Mouse (Mus musculus) midbrain, embryonic 16.5 days (tissue): Measurements from ENCODE around the gene Med13l. TPM values are rescaled to one million over a fixed set of nuclear protein-coding genes. Genes with fewer than 3 reads are reported as not detected.

ENCODE experiments used
- ATAC-seq: fragments of 200-750 bp; cut with Nextera tagmentation; 2 replicates; pipeline ENCODE4 v1.8.0; 2017; ENCODE audit warnings: moderate TSS enrichment
- H3K27ac ChIP-seq: fragments of 300-500 bp; sonication (generic); 2 replicates; pipeline ENCODE4 v1.5.1; 2014; ENCODE audit warnings: mild to moderate bottlenecking, low read length, mixed read lengths
- H3K27me3 ChIP-seq: fragments of 300-500 bp; sonication (generic); 2 replicates; pipeline ENCODE4 v1.6.1; 2014; ENCODE audit warnings: low read depth, low read length, mixed read lengths; ENCODE audit not compliant: control insufficient read depth, insufficient read depth
- H3K36me3 ChIP-seq: fragments of 300-500 bp; sonication (generic); 2 replicates; pipeline ENCODE4 v1.6.1; 2014; ENCODE audit warnings: mild to moderate bottlenecking, low read length, moderate library complexity, mixed read lengths; ENCODE audit not compliant: control insufficient read depth, insufficient read depth
- H3K4me1 ChIP-seq: fragments of 300-500 bp; sonication (generic); 2 replicates; pipeline ENCODE4 v1.6.1; 2014; ENCODE audit warnings: mild to moderate bottlenecking, low read length, mixed read lengths; ENCODE audit not compliant: control insufficient read depth, insufficient read depth
- H3K4me2 ChIP-seq: fragments of 300-500 bp; sonication (generic); 2 replicates; pipeline ENCODE4 v1.6.1; 2014; ENCODE audit warnings: mild to moderate bottlenecking, low read length, mixed read lengths
- H3K4me3 ChIP-seq: fragments of 300-500 bp; sonication (generic); 2 replicates; pipeline ENCODE4 v1.5.1; 2014; ENCODE audit warnings: low read depth, mild to moderate bottlenecking, low read length, moderate library complexity, mixed read lengths
- H3K9ac ChIP-seq: fragments of 300-500 bp; sonication (generic); 2 replicates; pipeline ENCODE4 v1.6.1; 2014; ENCODE audit warnings: low read depth, low read length, mixed read lengths
- H3K9me3 ChIP-seq: fragments of 300-500 bp; sonication (generic); replicated peaks from 2 replicates; pipeline ENCODE4 v1.6.1; 2014; ENCODE audit warnings: mild to moderate bottlenecking, low read length, mixed read lengths; ENCODE audit not compliant: control insufficient read depth, poor library complexity, severe bottlenecking
- WGBS: fragments of 180-500 bp; shearing (Covaris S2); extraction: QIAGEN DNeasy Blood & Tissue Kit; methylation state at CpG from one replicate; pipeline ENCODE4 v1.1.7; 2014; 5-methylcytosine and 5-hydroxymethylcytosine counted together
- polyA plus RNA-seq: library from polyadenylated mRNA; unstranded; fragments of >200 nt; fragmentation: Nextera tagmentation; extraction: Ambion mirVana; gene quantifications from 2 replicates; pipeline ENCODE4 v1.2.1, GENCODE M21; 2015

Gene Med13l
- polyA plus RNA-seq, 1 experiment from 2014 or later, result 14.4 TPM

- no peak for ATAC-seq
- WGBS, result 85% methylated on average over 14 of the region's 15 CpGs
- no peaks in the 10 kb centered on the region for H3K27me3 ChIP-seq
- no peaks in the 10 kb centered on the region for H3K9me3 ChIP-seq
- peaks cover 17% of the 10 kb centered on the region for H3K4me1 ChIP-seq
- H3K9ac ChIP-seq, result no peak overlapping the region
- no peak overlapping the region for H3K4me3 ChIP-seq
- no peak overlapping the region for H3K27ac ChIP-seq
- no peaks in the 10 kb centered on the region for H3K36me3 ChIP-seq
- no peak overlapping the region for H3K4me2 ChIP-seq
These were observed 128.7 kb downstream of the Med13l start for GRCm38 (mm10) chr5:118688886-118689835.

GRCm38 (mm10) chr5:118691025-118691709 is 130.7 kb downstream of the Med13l start:
- Histone ChIP-seq H3K4me1 (peaks cover 17% of the 10 kb centered on the region), H3K9ac (no peak overlapping the region), H3K4me2 (no peak overlapping the region), H3K36me3 (no peaks in the 10 kb centered on the region), H3K27me3 (no peaks in the 10 kb centered on the region), H3K9me3 (no peaks in the 10 kb centered on the region), H3K27ac (no peak overlapping the region), H3K4me3 (no peak overlapping the region)
- 0 out of 2 replicates have a peak, but pooled peaks have one; percentile 32 for ATAC-seq
- 80% methylated on average over 10 of the region's 10 CpGs for WGBS

- H3K4me3 ChIP-seq, result no peak overlapping the region
- no peaks in the 10 kb centered on the region for H3K36me3 ChIP-seq
- no peak overlapping the region for H3K27ac ChIP-seq
- 48% methylated on average over 7 of the region's 7 CpGs for whole genome bisulfite sequencing
- H3K9ac ChIP-seq, result no peak overlapping the region
- ATAC-seq, result no peak
- no peaks in the 10 kb centered on the region for H3K27me3 ChIP-seq
- peaks cover 21% of the 10 kb centered on the region for H3K4me1 ChIP-seq
- H3K4me2 ChIP-seq, result no peak overlapping the region
- H3K9me3 ChIP-seq, result no peaks in the 10 kb centered on the region
These were observed 131.2 kb downstream of the Med13l start for GRCm38 (mm10) chr5:118691710-118692040.

GRCm38 (mm10) chr5:118693996-118694395 is 133.5 kb downstream of the Med13l start:
- 88% methylated on average over 9 of the region's 9 CpGs for WGBS
- H3K27me3 ChIP-seq, result no peaks in the 10 kb centered on the region
- ATAC-seq, result no peak
- H3K9me3 ChIP-seq, result no peaks in the 10 kb centered on the region
- H3K9ac ChIP-seq, result no peak overlapping the region
- no peak overlapping the region for H3K4me2 ChIP-seq
- H3K27ac ChIP-seq, result no peak overlapping the region
- no peaks in the 10 kb centered on the region for H3K36me3 ChIP-seq
- H3K4me3 ChIP-seq, result no peak overlapping the region
- peaks cover 14% of the 10 kb centered on the region for H3K4me1 ChIP-seq

- Histone ChIP-seq H3K27ac (no peak overlapping the region), H3K9me3 (no peaks in the 10 kb centered on the region), H3K4me3 (no peak overlapping the region), H3K4me2 (no peak overlapping the region), H3K27me3 (no peaks in the 10 kb centered on the region), H3K36me3 (no peaks in the 10 kb centered on the region), H3K9ac (no peak overlapping the region), H3K4me1 (peaks cover 19% of the 10 kb centered on the region)
- WGBS, result 90% methylated on average over 7 of the region's 7 CpGs
- ATAC-seq, result no peak
These were observed 136.6 kb downstream of the Med13l start for GRCm38 (mm10) chr5:118697073-118697472.

GRCm38 (mm10) chr5:118700978-118701377 is 140.5 kb downstream of the Med13l start:
- peaks cover 50% of the 10 kb centered on the region for H3K4me1 ChIP-seq
- no peak overlapping the region for H3K4me3 ChIP-seq
- H3K4me2 ChIP-seq, result no peak overlapping the region
- no peaks in the 10 kb centered on the region for H3K36me3 ChIP-seq
- no peaks in the 10 kb centered on the region for H3K27me3 ChIP-seq
- no peaks in the 10 kb centered on the region for H3K9me3 ChIP-seq
- H3K9ac ChIP-seq, result no peak overlapping the region
- no peak overlapping the region for H3K27ac ChIP-seq
- ATAC-seq, result no peak
- 87% methylated on average over 4 of the region's 4 CpGs for WGBS

GRCm38 (mm10) chr5:118702674-118703073 is 142.2 kb downstream of the Med13l start:
- no peaks in the 10 kb centered on the region for H3K36me3 ChIP-seq
- H3K27me3 ChIP-seq, result no peaks in the 10 kb centered on the region
- no peak for ATAC-seq
- H3K9me3 ChIP-seq, result no peaks in the 10 kb centered on the region
- H3K4me3 ChIP-seq, result no peak overlapping the region
- H3K4me1 ChIP-seq, result peaks cover 57% of the 10 kb centered on the region
- H3K4me2 ChIP-seq, result no peak overlapping the region
- WGBS, result 17% methylated on average over 9 of the region's 9 CpGs
- H3K9ac ChIP-seq, result no peak overlapping the region
- no peak overlapping the region for H3K27ac ChIP-seq

GRCm38 (mm10) chr5:118704148-118704547 is 143.7 kb downstream of the Med13l start:
- peaks cover 66% of the 10 kb centered on the region for H3K4me1 ChIP-seq
- no peaks in the 10 kb centered on the region for H3K36me3 ChIP-seq
- H3K4me2 ChIP-seq, result no peak overlapping the region
- H3K27ac ChIP-seq, result no peak overlapping the region
- H3K27me3 ChIP-seq, result no peaks in the 10 kb centered on the region
- H3K9ac ChIP-seq, result no peak overlapping the region
- no peaks in the 10 kb centered on the region for H3K9me3 ChIP-seq
- H3K4me3 ChIP-seq, result no peak overlapping the region
- ATAC-seq, result no peak
- 85% methylated on average over 3 of the region's 3 CpGs for WGBS

GRCm38 (mm10) chr5:118704960-118705359 is 144.5 kb downstream of the Med13l start:
- Histone ChIP-seq H3K27ac (no peak overlapping the region), H3K27me3 (no peaks in the 10 kb centered on the region), H3K9ac (no peak overlapping the region), H3K36me3 (no peaks in the 10 kb centered on the region), H3K4me3 (no peak overlapping the region), H3K9me3 (no peaks in the 10 kb centered on the region), H3K4me2 (no peak overlapping the region), H3K4me1 (peaks cover 69% of the 10 kb centered on the region)
- no peak for ATAC-seq
- 78% methylated on average over 9 of the region's 9 CpGs for WGBS
